Mouse (Mus musculus) CH12.LX (cell line): Measurements from ENCODE around the gene Ptprm.

Experiments used
- CHD1 ChIP-seq: IDR thresholded peaks from 2 replicates; pipeline ENCODE4 v1.6.1; 2012; ENCODE audit warnings: low read depth, low read length, improper control_type of control experiment, inconsistent platforms
- CTCF ChIP-seq, 2 experiments: IDR thresholded peaks in 1 of 2; conservative IDR thresholded peaks in 1 of 2; 2 replicates each; pipeline ENCODE4 v1.5.1; 2011 to 2012; ENCODE audit warnings: low read depth in 2 of 2, low read length in 2 of 2, improper control_type of control experiment in 1 of 2, inconsistent platforms in 1 of 2, mild to moderate bottlenecking in 1 of 2, moderate library complexity in 1 of 2
- HCFC1 ChIP-seq: IDR thresholded peaks from 2 replicates; pipeline ENCODE4 v1.6.1; 2012; ENCODE audit warnings: low read depth, mild to moderate bottlenecking, inconsistent platforms, low read length, improper control_type of control experiment
- MAZ ChIP-seq: IDR thresholded peaks from 2 replicates; pipeline ENCODE4 v1.6.1; 2012; ENCODE audit warnings: low read depth, mild to moderate bottlenecking, inconsistent platforms, low read length, improper control_type of control experiment, moderate library complexity
- MYC ChIP-seq: IDR thresholded peaks from 2 replicates; pipeline ENCODE4 v1.6.1; 2011; ENCODE audit warnings: low read depth, mild to moderate bottlenecking, improper control_type of control experiment, low read length
- NELFE ChIP-seq: IDR thresholded peaks from 2 replicates; pipeline ENCODE4 v1.6.1; 2011; ENCODE audit warnings: low read depth, low read length, improper control_type of control experiment
- NRF1 ChIP-seq: IDR thresholded peaks from 2 replicates; pipeline ENCODE4 v1.6.1; 2014; ENCODE audit warnings: low read depth, mild to moderate bottlenecking, inconsistent platforms, low read length, improper control_type of control experiment, moderate library complexity
- POLR2A ChIP-seq: IDR thresholded peaks from 2 replicates; pipeline ENCODE4 v1.6.1; 2011; ENCODE audit warnings: low read depth, mild to moderate bottlenecking, improper control_type of control experiment, low read length
- RCOR1 ChIP-seq: conservative IDR thresholded peaks from 2 replicates; pipeline ENCODE4 v1.6.1; 2012; ENCODE audit warnings: low read depth, mild to moderate bottlenecking, inconsistent platforms, low read length, improper control_type of control experiment
- TCF12 ChIP-seq: IDR thresholded peaks from 2 replicates; pipeline ENCODE4 v1.6.1; 2014; ENCODE audit warnings: low read depth, mild to moderate bottlenecking, inconsistent platforms, low read length, improper control_type of control experiment
- UBTF ChIP-seq: IDR thresholded peaks from 2 replicates; pipeline ENCODE4 v1.6.1; 2012; ENCODE audit warnings: low read depth, mild to moderate bottlenecking, inconsistent platforms, low read length, improper control_type of control experiment, moderate library complexity
- ZKSCAN1 ChIP-seq: IDR thresholded peaks from 2 replicates; pipeline ENCODE4 v1.6.1; 2012; ENCODE audit warnings: low read depth, inconsistent platforms, low read length, improper control_type of control experiment, borderline replicate concordance
- ZMIZ1 ChIP-seq: IDR thresholded peaks from 2 replicates; pipeline ENCODE4 v1.6.1; 2012; ENCODE audit warnings: low read depth, mild to moderate bottlenecking, inconsistent platforms, low read length, improper control_type of control experiment

DNA sequence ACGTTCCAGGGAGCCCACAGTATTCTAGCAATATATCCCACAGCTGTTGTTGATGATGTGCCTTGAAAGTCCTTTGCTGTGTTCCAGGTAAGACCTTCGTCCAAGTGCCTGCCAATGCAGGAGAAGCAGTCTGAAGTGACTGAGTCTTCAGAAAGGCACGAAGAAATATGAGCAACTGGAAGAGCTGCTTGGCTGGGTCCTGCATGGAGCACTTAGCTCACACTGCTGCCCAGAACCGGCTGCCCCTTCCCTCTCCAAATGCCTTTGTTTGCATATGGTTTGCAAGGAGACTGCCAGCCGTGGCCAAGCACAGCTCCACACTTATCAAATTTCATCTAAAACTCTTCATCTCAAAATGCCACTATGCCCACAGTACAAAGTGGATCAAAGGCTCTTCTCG, 337.8 kb downstream of the Ptprm start:
- TF ChIP-seq NRF1 (no peak), NELFE (no peak), MAZ (no peak), TCF12 (no peak), UBTF (no peak), CTCF (conservative IDR thresholded peaks at IDR 0.05 in 1 of 2, IDR thresholded peaks at IDR 0.05 in 1 of 2; ENCODE audit: low read depth in 2 of 2, low read length in 2 of 2) (no peak), MYC (no peak), ZKSCAN1 (no peak), HCFC1 (no peak), CHD1 (no peak), POLR2A (no peak), ZMIZ1 (no peak), RCOR1 (no peak)
